Mouse (Mus musculus): ENCODE measurements around the gene Dpy19l3.

The Dpy19l3 gene

GRCm38 (mm10) chr7:35754033-35754885, at the start of gene Dpy19l3:
Gene Dpy19l3 (minus strand): TSS chr7:35754454.
- peak; percentile 82 to 84 for DNase-seq

DNA sequence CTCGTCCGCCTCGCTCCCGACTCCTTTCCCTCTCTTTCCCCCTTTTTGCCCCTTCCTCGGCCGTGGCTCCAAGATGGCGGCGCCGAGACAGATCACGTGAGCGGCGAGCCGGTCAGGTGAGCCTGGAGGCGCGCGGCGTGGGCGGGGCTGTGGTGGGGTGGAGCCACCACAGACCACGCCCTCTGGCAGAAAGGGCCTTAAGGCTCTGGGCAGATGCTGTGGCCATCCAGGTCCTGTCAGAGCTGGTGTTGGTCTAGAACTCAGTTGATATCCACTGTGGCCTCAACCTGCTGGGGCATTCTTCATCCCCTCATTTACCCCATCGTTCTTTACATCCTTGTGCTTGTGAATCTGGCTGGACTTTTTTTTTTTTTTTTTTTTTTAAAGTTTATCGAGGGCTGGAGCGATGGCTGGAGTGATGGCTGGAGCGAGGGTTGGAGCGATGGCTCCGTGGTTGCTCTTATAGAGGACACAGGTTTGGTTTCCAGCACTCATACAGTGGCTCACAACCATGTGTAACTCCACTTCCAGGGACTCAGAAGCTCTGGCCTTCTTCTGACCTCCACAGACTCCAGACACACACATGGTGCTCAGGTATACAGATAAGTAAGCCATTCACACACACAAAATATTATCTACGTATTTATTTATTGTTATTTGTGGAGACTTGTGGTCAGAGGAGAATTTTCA, 48.8 kb upstream of the Dpy19l3 start, which contains the start of gene Zfp507:
TSS of gene Zfp507 (minus strand) at position 98 of the 690 bp plus-strand sequence.
- DNase-seq: peak; percentile 86 to 88

- DNase-seq: peak in 1 of 2 experiments; percentile 13
Measured at GRCm38 (mm10) chr7:35802201-35802905, 48.1 kb upstream of the Dpy19l3 start.

- no peak for DNase-seq
Measured at GRCm38 (mm10) chr7:35796123-35796522, 41.9 kb upstream of the Dpy19l3 start.

DNA sequence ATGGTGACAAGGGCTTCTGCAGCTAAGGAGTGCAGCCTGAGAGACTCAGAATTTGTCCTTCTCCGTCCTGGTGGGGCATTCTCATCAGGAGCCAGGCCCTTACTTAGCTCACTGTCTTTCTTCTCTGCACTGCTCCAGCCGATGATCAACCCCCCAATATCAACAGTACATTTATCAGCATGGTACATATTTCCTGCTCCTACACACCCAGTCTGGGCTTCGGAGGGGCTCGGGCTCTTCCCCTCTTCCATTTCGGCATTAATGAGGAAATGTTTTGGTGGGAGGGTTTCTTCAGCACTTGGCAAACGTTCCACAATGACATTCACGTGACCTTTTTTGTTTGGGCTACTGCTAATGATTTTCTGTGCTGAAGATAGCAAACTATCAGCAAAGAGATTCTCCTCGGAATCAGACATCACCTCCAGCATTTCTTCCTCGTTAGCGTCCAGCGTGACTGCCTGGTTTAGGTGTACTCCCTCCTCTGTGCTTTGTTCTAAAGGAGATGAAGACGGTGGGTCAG, 40.0 kb upstream of the Dpy19l3 start:
- no peak for DNase-seq

DNA sequence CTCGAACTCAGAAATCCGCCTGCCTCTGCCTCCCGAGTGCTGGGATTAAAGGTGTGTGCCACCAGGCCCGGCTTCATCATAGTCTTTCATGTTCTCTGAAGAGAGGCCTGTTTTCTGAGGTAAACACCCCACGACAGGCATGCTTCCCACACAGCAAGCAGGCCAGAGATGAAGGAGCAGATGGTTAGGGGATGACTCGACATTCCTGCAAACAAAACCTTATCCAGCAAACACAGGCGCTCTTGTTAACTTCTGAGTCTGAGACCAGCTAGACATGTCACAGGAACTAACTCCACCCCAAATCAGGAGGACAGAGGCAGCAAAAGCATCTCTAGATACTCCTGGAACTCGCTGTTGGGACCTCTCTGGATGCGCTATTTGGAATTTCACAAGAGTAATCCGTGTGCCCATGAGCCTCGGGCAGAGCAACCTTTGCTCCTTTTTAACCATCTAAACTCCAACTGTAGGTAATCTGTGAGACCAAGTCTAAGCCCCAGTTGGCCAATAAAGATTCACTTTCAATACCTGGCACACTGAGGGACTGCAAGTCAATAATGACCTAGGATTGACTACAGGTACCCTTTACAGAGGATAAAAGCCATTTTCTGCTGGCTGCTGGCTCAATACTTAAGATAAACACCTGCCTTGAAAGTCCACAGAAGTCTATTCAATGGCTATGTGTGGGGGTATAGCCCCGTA, 38.0 kb upstream of the Dpy19l3 start:
- DNase-seq: no peak

GRCm38 (mm10) chr7:35790926-35791325, 36.7 kb upstream of the Dpy19l3 start:
- DNase-seq: no peak

DNA sequence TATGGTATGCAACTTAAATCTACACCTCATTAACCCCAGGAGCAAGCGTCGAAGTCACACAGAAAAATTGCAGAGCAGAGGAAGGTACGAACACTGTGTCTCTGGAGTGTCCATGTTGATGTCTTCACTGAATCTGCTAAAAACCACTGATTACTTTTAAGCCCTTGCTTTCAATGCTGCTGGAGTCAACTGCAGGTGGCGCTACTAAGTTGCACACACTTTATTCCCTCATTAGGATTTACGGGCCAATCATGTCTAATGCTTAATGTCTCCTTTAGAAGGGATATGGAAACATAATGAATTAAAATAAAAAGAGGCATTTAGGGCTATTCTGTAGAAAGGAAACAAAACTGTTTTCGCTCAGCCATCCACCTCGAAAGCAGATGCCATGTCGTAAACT, 35.9 kb upstream of the Dpy19l3 start:
- peak in 1 of 2 experiments; percentile 14 for DNase-seq

DNA sequence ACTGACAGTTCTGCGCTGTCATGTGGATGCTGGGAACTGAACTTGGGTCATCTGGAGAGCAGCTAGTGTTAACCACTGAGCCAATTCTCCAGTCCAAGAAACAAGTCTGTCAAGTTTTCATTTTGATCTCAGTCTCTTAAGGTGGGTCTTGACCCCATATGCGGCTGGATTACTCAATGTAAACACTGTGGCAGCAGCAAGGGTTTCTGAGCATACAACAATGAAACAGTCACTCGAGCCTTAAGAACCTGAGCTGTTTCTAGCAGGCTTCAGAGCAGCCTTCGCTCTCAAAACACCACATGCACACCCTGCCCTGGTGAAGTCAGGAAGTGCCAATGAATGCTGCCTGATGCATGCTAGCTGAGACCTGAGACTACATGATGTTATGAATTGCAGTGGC, 31.3 kb upstream of the Dpy19l3 start:
- no peak for DNase-seq

DNA sequence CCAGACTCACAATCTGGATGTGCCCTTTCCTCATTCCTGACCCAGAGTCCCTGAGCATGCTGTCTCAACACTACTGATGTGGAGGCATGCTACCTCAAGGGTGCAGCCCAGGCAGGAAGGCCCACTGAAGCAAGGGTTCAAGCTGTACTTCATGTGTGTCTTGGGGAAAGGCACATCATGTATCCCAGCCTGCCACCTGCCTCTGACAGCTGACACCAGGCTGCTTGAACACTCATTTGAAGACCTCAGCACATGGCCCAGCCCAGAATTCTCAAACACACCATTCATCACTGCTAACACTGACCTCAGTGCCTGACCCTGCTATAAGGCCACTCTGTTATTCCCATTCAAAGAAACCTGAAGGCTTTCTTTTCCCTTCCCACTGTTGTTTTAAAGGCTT, 28.0 kb upstream of the Dpy19l3 start:
- no peak for DNase-seq

DNA sequence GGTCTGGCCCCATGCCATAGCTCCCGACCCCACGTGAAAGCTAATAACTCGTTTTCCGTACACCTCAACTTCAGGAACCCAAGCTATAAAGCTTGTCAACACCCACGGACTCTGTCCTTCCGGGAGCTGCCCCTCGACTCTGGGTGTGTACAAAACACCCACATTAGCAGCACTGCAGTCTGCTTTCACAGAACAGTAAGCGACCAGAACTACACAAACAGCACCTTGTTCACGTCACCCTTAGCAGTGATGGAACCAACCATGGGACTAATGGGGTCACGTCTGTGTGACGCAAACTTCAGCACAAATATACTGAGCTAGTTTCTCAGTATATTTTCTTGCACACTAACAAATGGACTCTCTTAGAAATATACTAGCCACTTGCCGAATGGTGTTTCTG, 19.9 kb upstream of the Dpy19l3 start:
- no peak for DNase-seq

DNA sequence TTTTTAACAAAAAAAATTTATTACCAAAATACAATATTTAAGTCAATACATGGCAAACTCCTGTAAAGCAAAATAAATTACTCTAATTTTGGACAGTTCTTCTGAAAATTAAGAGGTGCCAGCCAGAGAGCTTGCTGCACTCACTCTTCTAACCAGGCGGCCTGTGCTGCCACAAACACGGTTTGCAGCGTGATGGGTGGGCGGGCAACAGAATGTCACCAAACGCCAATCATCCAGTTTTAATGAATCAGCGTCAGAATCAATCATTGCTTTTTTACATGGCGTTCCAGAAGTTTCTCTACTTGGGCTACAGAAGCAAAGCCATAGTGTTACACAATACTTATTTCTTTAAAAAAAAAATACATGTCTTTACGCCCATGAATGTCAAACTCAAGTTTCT, 18.1 kb upstream of the Dpy19l3 start:
- no peak for DNase-seq

DNA sequence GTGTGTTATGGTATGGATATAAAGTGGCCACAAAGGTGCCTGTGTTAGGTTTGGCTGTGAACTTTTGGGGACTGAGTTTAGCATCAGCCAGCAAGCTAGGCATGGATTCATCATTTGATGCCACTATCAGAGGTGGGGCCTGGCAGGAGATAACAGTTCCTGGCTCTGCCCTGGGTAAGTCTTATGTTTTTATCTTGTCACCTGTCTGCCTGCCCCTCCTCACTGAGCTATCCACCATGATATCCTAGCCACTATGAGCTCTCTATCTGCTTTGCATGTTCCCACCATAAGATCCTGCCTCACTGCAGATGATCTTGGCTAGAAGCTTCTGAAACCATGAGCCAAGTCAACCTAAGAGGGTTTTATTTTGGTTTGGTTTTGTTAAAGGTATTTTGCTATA, 16.9 kb upstream of the Dpy19l3 start:
- no peak for DNase-seq

DNA sequence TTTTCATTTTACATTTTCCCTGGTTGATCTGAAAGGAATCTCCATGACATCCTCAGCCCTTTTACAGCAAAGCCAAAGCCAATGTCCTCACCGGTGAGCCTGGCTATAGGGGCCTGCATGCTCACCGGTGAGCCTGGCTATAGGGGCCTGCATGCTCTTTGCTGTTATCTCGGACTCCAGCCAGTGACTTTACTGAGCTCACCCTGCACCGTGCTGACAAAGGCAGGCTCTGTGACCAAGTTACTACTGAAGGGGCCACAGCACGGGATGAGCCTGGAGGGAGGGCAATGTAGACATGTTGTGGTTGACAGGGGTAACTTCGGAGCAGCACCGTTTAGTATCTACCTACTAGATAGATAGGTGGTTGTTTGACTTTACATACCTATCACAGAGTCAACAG, 15.9 kb upstream of the Dpy19l3 start:
- no peak for DNase-seq

DNA sequence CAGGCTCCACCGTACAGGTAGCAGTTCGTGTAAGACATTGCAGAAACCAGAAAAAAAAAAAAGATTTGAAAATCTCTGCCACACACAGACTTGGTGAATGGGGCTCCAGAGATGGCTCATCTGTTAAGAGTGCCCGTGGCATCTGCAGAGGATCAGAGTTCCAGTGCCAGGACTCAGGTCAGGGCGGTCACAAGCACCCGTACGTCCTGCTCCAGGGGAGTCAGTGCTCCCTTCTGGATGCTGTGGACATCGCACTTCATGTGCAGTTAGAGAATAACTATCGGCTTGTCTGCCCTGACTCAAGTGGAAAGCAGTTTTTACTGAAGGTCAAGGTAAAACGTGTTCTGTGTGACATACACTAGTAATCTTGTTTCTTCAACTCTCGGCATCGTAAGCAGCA, 10.2 kb upstream of the Dpy19l3 start:
- no peak for DNase-seq

DNA sequence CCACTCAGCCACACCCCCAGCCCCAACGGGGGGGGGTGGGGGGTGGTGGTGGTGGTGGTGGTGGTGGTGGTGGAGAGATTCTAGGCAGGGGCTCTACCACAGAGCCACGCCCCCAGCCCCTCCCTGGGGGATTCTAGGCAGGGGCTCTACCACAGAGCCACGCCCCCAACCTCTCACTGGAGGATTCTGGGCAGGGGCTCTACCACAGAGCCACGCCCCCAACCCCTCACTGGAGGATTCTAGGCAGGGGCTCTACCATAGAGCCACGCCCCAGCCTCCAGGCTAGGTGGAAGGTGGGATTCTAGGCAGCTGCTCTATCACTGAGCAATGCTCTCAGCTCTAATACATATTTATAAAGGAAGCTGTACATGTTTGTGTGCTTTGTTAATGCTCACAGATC, 7.5 kb upstream of the Dpy19l3 start:
- DNase-seq: no peak

- DNase-seq: no peak
Measured at GRCm38 (mm10) chr7:35759602-35760001, 5.3 kb upstream of the Dpy19l3 start.

DNA sequence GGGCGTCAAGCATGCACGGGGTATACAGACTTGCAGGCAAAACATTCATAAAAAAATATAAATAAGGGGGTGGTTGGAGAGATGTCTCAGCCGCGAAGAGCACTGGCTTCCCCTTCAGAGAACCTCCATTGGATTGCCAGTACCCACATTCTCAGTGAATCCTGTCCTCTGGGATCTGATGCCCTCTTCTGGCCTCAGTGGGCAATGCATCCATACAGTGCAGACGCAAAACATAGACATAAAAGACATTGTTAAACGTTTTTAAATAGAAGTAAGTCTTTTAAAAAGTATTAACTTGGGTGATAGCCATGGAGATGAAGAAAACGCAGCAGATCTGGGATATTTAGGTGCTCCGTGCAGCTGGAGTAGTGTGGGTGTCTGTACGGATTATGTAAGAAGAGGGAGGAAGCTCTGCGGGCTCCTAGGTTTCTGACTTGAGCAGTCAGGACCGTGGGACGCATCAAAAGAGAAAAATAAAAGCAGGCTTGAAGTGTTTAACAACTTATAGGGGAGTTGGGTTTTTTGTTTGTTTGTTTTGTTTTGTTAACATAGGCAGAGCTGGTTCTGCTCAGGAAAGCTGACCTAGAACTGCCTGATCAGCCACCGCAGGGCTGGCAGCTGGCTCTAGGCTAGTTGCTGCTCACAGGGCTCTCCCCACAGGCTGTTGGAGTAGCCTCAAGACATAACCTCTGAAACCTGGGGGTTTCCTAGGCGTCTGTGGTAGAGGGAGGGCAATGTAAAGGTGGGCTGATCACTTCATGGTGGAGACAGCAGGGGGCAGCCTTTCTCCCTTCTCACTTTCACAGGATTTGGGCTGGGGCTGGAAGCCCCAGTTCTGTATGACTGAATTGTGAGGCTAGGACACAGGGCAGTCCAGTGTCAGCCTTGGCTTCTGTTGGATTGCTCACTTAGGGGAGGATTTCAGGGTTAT, 2.5 kb upstream of the Dpy19l3 start:
- no peak for DNase-seq

DNA sequence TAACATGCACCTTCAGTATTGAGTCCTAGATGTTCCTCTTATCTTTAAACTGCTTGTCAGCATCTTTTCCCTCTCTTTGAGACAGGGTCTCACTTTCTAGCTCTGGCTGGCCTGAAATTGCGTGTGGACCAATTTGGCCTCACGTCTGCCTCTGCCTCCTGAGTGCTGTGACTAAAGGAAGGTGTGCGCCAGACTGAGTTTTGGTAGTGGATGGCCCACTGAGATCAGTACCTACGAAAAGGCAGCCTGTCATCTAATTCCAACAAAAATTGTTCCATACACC, 573 bp upstream of the Dpy19l3 start:
- DNase-seq: no peak

- DNase-seq: no peak
Measured at GRCm38 (mm10) chr7:35753319-35754032, 778 bp downstream of the Dpy19l3 start.

- no peak for DNase-seq
Measured at GRCm38 (mm10) chr7:35750873-35751272, 3.4 kb downstream of the Dpy19l3 start.
